Mouse (Mus musculus) liver, embryonic 16.5 days (tissue): ENCODE data around the gene Olfr214. TPM values are rescaled to one million over a fixed set of nuclear protein-coding genes. Genes with fewer than 3 reads are reported as not detected.
"Not testable (repeated sequence)": the region's sequence is repeated elsewhere in the genome, so short reads cannot be mapped to it uniquely, and the experiment has no call there.

Source experiments
- ATAC-seq: fragments of 200-750 bp; cut with Nextera tagmentation; 2 replicates; pipeline ENCODE4 v1.8.0; 2017; ENCODE audit warnings: low read depth, mild to moderate bottlenecking, moderate number of reproducible peaks, moderate library complexity
- H3K27ac ChIP-seq: fragments of 300-500 bp; sonication (generic); 2 replicates; pipeline ENCODE4 v1.5.1; 2014; ENCODE audit warnings: mild to moderate bottlenecking, low read length
- H3K27me3 ChIP-seq: fragments of 300-500 bp; sonication (generic); 2 replicates; pipeline ENCODE4 v1.6.1; 2014; ENCODE audit warnings: low read depth, low read length, mixed read lengths; ENCODE audit not compliant: control insufficient read depth, insufficient read depth
- H3K36me3 ChIP-seq: fragments of 300-500 bp; sonication (generic); 2 replicates; pipeline ENCODE4 v1.6.1; 2014; ENCODE audit warnings: mild to moderate bottlenecking; ENCODE audit not compliant: control insufficient read depth, insufficient read depth
- H3K4me1 ChIP-seq: fragments of 300-500 bp; sonication (generic); 2 replicates; pipeline ENCODE4 v1.6.1; 2014; ENCODE audit warnings: low read depth, low read length, mixed read lengths; ENCODE audit not compliant: control insufficient read depth
- H3K4me2 ChIP-seq: fragments of 300-500 bp; sonication (generic); 2 replicates; pipeline ENCODE4 v1.6.1; 2014; ENCODE audit warnings: low read depth, low read length, mixed read lengths
- H3K4me3 ChIP-seq: fragments of 300-500 bp; sonication (generic); 2 replicates; pipeline ENCODE4 v1.5.1; 2014; ENCODE audit warnings: low read depth, mild to moderate bottlenecking, low read length
- H3K9ac ChIP-seq: fragments of 300-500 bp; sonication (generic); 2 replicates; pipeline ENCODE4 v1.6.1; 2014; ENCODE audit warnings: low read depth, low read length
- H3K9me3 ChIP-seq: fragments of 300-500 bp; sonication (generic); replicated peaks from 2 replicates; pipeline ENCODE4 v1.6.1; 2016; ENCODE audit warnings: low read length; ENCODE audit not compliant: control insufficient read depth
- WGBS: fragments of 180-500 bp; shearing (Covaris S2); extraction: QIAGEN DNeasy Blood & Tissue Kit; methylation state at CpG from one replicate; pipeline ENCODE4 v1.1.7; 2014; ENCODE audit not compliant: insufficient replicate concordance; 5-methylcytosine and 5-hydroxymethylcytosine counted together
- polyA plus RNA-seq: library from polyadenylated mRNA; unstranded; fragments of >200 nt; fragmentation: Nextera tagmentation; extraction: Ambion mirVana; gene quantifications from 2 replicates; pipeline ENCODE4 v1.2.1, GENCODE M21; 2015

The Olfr214 gene
- polyA plus RNA-seq, result not detected in 2 replicates

DNA sequence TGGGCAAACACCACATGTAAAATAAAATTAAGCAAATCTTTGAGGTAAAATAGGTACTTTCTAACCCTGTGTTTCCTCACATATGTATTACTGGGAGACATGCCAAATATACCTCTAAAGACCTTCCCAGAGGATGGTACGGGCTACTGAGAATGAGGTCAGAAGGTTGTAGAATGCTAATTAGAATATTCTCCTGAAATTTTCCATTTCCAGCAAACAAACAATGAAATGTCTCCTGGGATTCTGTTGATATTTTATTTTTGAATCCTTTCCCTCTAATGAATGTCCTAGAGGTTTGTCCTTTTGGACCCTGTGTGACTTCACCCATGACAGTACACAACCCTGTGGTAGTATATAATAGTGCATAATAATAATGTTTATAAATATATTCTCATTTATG, at the start of gene Olfr214:
TSS of gene Olfr214 (plus strand) at position 301 of the 400 bp plus-strand sequence.
- no peak within 1 kb of the TSS for H3K27ac ChIP-seq
- H3K27me3 ChIP-seq, result no peaks in the 10 kb centered on the region
- no peaks in the 10 kb centered on the region for H3K9me3 ChIP-seq
- H3K4me1 ChIP-seq, result no peaks in the 10 kb centered on the region
- 59% methylated on average over 1 of the region's 1 CpGs for WGBS
- ATAC-seq, result no peak
- H3K4me2 ChIP-seq, result no peak within 1 kb of the TSS
- H3K36me3 ChIP-seq, result no peaks in the 10 kb centered on the region
- no peak within 1 kb of the TSS for H3K4me3 ChIP-seq
- H3K9ac ChIP-seq, result no peak within 1 kb of the TSS

DNA sequence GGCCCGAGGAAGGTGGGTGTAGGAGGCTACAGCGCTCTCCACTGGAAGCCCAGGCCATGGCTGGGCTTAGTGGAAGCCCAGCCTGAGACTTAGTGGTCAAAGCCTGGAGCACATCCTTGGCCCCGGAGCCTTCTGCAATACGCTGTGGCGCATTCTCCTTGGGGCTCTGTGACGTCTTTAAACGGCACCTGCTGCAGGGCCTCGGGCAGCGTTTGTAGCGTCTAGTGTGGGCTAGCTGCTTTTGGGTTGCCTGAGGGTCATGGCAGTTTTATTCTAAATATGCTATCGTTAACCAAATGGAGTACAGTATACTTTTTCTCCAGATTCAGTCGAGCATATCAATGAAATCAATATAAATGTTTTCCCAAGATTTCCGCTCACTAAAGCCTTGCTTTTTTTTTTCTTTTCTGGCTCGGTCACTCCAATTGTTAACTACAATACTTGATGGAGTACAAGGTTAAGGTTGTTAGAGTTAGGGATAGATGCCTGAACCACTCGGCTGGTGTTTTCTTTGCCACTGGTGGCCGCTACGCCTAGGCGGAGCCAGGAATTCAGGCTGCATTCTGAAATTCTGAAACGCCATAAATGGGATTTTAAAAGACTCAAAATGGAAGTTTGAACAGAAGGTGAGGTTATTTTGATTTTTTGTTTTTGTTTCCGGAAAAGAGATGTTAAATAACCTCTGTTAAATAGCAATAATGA, 47.6 kb upstream of the Olfr214 start, which contains the start of gene Olfr212:
TSS of gene Olfr212 (plus strand) at position 215 of the 702 bp plus-strand sequence.
- 80% methylated on average over 18 of the region's 20 CpGs for WGBS
- H3K4me2 ChIP-seq, H3K9ac ChIP-seq, H3K4me3 ChIP-seq, H3K36me3 ChIP-seq, ATAC-seq, H3K9me3 ChIP-seq, H3K27ac ChIP-seq, H3K27me3 ChIP-seq, H3K4me1 ChIP-seq: not testable (repeated sequence)

DNA sequence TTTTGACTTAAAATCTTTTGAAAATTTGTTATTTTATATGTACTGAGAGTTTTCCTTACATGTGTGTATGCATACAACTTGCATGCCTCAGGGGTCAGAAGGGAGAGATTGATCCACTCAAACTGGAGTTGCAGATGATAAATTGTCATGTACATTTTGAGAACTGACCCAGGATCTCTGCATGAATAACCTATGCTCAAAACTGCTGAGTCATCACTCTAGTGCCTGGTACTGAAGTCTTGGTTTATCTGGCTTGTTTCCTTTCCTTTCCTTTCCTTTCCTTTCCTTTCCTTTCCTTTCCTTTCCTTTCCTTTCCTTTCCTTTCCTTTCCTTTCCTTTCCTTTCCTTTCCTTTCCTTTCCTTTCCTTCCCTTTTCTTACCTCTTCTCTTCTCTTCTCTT, 39.2 kb upstream of the Olfr214 start:
- Histone ChIP-seq H3K36me3 (no peaks in the 10 kb centered on the region), H3K4me3 (no peak overlapping the region), H3K9ac (no peak overlapping the region), H3K27me3 (no peaks in the 10 kb centered on the region), H3K9me3 (no peaks in the 10 kb centered on the region), H3K4me1 (no peaks in the 10 kb centered on the region), H3K4me2 (no peak overlapping the region), H3K27ac (no peak overlapping the region)
- no peak for ATAC-seq

DNA sequence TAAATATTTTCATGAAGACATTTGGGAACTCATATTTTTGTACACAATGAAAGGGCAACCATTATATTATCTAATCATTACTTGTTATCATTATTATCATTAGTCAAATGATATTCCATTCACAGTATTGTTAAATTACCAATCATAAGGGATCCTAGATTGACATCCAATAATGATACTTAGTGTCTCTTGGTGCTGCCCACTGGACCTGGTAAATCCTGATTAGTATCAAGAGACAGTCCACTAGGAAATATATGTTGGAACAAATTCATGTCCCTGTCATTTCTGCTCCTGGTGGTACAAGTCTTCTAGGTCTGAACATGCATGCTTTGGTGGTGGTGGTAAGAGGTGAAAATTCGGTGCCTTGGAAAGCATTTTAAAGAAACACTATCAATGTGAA, 15.9 kb upstream of the Olfr214 start, which contains the start of gene Olfr213:
TSS of gene Olfr213 (plus strand) at position 301 of the 400 bp plus-strand sequence.
- Histone ChIP-seq H3K4me3 (no peak within 1 kb of the TSS), H3K27me3 (no peaks in the 10 kb centered on the region), H3K4me2 (no peak within 1 kb of the TSS), H3K9ac (no peak within 1 kb of the TSS), H3K36me3 (no peaks in the 10 kb centered on the region), H3K4me1 (no peaks in the 10 kb centered on the region), H3K9me3 (no peaks in the 10 kb centered on the region), H3K27ac (no peak within 1 kb of the TSS)
- ATAC-seq, result no peak
- WGBS, result 48% methylated on average over 1 of the region's 1 CpGs

DNA sequence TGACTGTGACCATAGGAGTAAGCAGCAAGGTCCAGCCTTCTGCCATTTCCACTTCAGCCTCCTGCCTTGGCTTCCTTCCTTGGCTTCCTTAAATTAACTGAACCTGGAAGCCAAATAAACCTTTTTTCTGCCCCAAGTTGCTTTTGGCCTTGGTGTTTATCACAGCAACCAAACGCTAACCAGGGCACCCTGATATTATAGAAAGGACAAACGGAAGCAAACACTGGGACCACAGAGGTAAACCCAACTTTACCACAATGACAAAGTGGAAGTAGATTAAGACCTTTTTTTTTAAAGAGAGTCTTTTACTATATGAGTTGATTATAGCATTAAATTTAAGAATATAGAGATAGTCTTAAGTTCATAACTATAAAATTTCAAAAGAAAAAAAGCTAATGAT, 11.5 kb upstream of the Olfr214 start:
- Histone ChIP-seq H3K4me1 (no peaks in the 10 kb centered on the region), H3K4me3 (no peak overlapping the region), H3K27ac (no peak overlapping the region), H3K9ac (no peak overlapping the region), H3K27me3 (no peaks in the 10 kb centered on the region), H3K36me3 (no peaks in the 10 kb centered on the region), H3K9me3 (no peaks in the 10 kb centered on the region), H3K4me2 (no peak overlapping the region)
- no peak for ATAC-seq
- WGBS, result 33% methylated on average over 2 of the region's 2 CpGs

DNA sequence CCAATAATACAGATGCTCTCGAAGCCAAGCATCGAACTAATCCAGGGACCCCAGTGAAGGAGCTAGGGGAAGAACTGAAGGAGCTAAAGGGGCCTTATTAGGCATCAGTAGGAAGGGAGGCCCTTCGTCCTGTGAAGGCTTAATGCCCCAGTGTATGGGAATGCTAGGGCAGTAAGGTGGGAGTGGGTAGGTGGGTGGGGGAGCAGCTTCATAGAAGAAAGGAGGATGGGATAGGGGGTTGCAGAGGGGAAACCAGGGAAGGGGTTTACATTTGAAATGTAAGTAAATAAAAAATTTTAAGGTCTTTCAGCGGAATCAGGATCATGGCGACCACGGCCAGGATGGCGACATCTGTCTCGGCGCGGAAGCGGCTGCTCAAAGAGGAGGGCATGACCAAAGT, 3.2 kb upstream of the Olfr214 start, which contains the start of gene Gm5580:
TSS of gene Gm5580 (plus strand) at position 301 of the 400 bp plus-strand sequence.
- H3K4me3 ChIP-seq, ATAC-seq, H3K27ac ChIP-seq, H3K36me3 ChIP-seq, H3K9ac ChIP-seq, H3K4me2 ChIP-seq, H3K9me3 ChIP-seq, H3K4me1 ChIP-seq, H3K27me3 ChIP-seq: not testable (repeated sequence)
- 83% methylated on average over 11 of the region's 11 CpGs for WGBS

DNA sequence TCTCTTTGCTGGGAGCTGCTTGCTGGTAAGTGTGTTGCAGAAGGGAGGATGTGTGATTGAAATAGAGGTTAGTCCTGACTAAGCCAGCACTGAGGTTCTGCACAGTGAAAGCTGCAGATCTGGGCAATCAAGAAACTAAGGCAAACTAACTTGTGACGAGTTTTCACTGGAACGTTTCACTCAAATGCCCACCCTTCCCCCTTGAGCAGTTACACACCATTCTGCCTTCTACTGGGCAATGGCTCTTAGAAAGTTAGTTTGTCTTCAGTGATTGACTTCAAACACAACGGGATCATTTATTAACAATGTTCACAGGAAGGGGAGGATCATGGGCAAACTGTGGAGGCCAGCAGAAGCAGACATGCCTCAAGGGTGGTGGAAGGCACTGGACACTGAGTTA, 917 bp downstream of the Olfr214 start:
- 37% methylated on average over 3 of the region's 3 CpGs for WGBS
- Histone ChIP-seq H3K9ac (no peak overlapping the region), H3K27ac (no peak overlapping the region), H3K36me3 (no peaks in the 10 kb centered on the region), H3K27me3 (no peaks in the 10 kb centered on the region), H3K9me3 (no peaks in the 10 kb centered on the region), H3K4me2 (no peak overlapping the region), H3K4me3 (no peak overlapping the region), H3K4me1 (no peaks in the 10 kb centered on the region)
- no peak for ATAC-seq

DNA sequence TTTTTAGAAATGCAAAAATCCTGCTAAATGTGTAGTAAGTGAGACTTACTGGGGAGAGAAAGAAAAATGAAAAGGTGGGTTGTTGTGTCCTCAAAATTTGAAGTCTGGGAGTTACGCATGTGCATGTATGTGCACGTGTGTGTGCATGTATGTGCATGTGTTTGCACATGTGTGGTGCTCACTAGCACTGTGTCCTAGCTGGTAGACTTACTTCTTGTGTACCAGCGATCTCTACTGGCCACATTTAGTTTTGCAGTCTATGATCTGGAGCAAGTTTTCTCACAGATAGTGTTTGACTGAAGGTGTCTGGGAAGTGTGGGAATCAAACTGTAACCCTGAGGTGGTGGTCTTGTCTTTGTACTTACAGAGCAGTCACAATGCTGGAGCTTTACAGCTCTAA, 15.8 kb downstream of the Olfr214 start:
- Histone ChIP-seq H3K4me3 (no peak overlapping the region), H3K4me1 (no peaks in the 10 kb centered on the region), H3K36me3 (no peaks in the 10 kb centered on the region), H3K4me2 (no peak overlapping the region), H3K9ac (no peak overlapping the region), H3K9me3 (no peaks in the 10 kb centered on the region), H3K27ac (no peak overlapping the region), H3K27me3 (no peaks in the 10 kb centered on the region)
- no peak for ATAC-seq
- WGBS, result 14% methylated on average over 3 of the region's 3 CpGs

DNA sequence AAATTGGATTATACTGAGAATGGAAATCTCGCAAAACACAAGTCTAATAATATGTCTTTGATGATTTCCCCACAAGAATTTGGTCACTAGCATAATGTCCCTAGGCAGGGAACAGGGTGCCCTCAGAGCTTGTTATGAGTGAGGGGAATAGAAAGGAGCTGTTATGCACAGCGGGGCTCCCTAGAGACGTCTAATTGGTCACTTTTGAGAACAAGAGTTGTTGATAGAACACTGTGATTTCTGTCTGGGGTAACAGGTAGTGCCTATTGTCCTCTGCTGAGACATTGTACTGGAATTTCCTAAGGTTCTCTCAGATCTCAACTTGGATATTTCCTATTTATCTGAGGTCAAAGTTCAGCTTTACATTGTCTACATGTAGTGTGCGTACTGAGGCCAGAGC, 30.1 kb downstream of the Olfr214 start, which contains the start of gene Olfr215:
TSS of gene Olfr215 (minus strand) at position 101 of the 400 bp plus-strand sequence.
- Histone ChIP-seq H3K4me3 (no peak within 1 kb of the TSS), H3K27me3 (no peaks in the 10 kb centered on the region), H3K36me3 (no peaks in the 10 kb centered on the region), H3K4me1 (no peaks in the 10 kb centered on the region), H3K27ac (no peak within 1 kb of the TSS), H3K9ac (no peak within 1 kb of the TSS), H3K4me2 (no peak within 1 kb of the TSS), H3K9me3 (no peaks in the 10 kb centered on the region)
- ATAC-seq, result no peak
- WGBS, result 62% methylated on average over 4 of the region's 4 CpGs
